Mouse (Mus musculus) lung, embryonic 16.5 days (tissue): ENCODE measurements around the gene Zkscan7. TPM values are rescaled to one million over a fixed set of nuclear protein-coding genes. Genes with fewer than 3 reads are reported as not detected.

Source experiments
- polyA plus RNA-seq: library from polyadenylated mRNA; unstranded; fragments of >200 nt; fragmentation: Nextera tagmentation; extraction: Ambion mirVana; gene quantifications from 2 replicates; pipeline ENCODE4 v1.2.1, GENCODE M21; 2015

The Zkscan7 gene
- polyA plus RNA-seq, 1 experiment from 2014 or later = 6.0 TPM

Other genes with a start within 250 kb of the Zkscan7 start
- gene Topaz1, start 138.3 kb upstream of the Zkscan7 start, polyA plus RNA-seq = not detected in 2 replicates
- gene Tcaim, start 80.1 kb upstream of the Zkscan7 start, polyA plus RNA-seq = 6.4 and 7.4 TPM in 2 replicates
- 0.44 and 0.75 TPM in 2 replicates for gene Gm35549, start 41.6 kb upstream of the Zkscan7 start, polyA plus RNA-seq
- 79.4 and 80.6 TPM in 2 replicates for gene Zfp445, start 19.7 kb upstream of the Zkscan7 start, polyA plus RNA-seq
- gene Zfp105, start 37.4 kb downstream of the Zkscan7 start, polyA plus RNA-seq = 17.2 and 19.5 TPM in 2 replicates
- gene 1110059G10Rik, start 65.3 kb downstream of the Zkscan7 start, polyA plus RNA-seq = 29.6 and 34.6 TPM in 2 replicates
- gene Kif15, start 65.4 kb downstream of the Zkscan7 start, polyA plus RNA-seq = 54.3 and 55.6 TPM in 2 replicates
- 18.8 and 23.0 TPM in 2 replicates for gene Tmem42, start 135.6 kb downstream of the Zkscan7 start, polyA plus RNA-seq
- gene Tgm4, start 149.0 kb downstream of the Zkscan7 start, polyA plus RNA-seq = 0.26 and 0.60 TPM in 2 replicates
- gene Zdhhc3, start 227.5 kb downstream of the Zkscan7 start, polyA plus RNA-seq = 74.6 and 76.4 TPM in 2 replicates
- 120 and 123 TPM in 2 replicates for gene Exosc7, start 227.5 kb downstream of the Zkscan7 start, polyA plus RNA-seq